Mouse (Mus musculus): ENCODE results near the gene Dennd2c. TPM values are rescaled to one million over a fixed set of nuclear protein-coding genes. Genes with fewer than 3 reads are reported as not detected.
"Not testable (repeated sequence)": the region's sequence is repeated elsewhere in the genome, so short reads cannot be mapped to it uniquely, and the experiment has no call there.

Dennd2c gene
- total RNA-seq, 2 experiments from 2014 or later: 0.67 to 0.94 TPM

GRCm38 (mm10) chr3:103153761-103154160, 51.4 kb downstream of the Dennd2c start:
- DNase-seq (ENCODE audit: low spot score in 2 of 2): no peak

GRCm38 (mm10) chr3:103159232-103159900, 57.0 kb downstream of the Dennd2c start:
- no peak for DNase-seq (ENCODE audit: low spot score in 2 of 2)

GRCm38 (mm10) chr3:103169771-103170170, 67.4 kb downstream of the Dennd2c start:
- DNase-seq (ENCODE audit: low spot score in 2 of 2): peak; percentile 69 to 83

- DNase-seq (ENCODE audit: low spot score in 2 of 2): peak; percentile 99
These were observed 69.3 kb downstream of the Dennd2c start, which contains the start of gene Bcas2 for GRCm38 (mm10) chr3:103171505-103172267. Gene Bcas2, plus strand, starts transcription at chr3:103171655.

GRCm38 (mm10) chr3:103172615-103173014, 70.2 kb downstream of the Dennd2c start:
- no peak for DNase-seq (ENCODE audit: low spot score in 2 of 2)

- no peak for DNase-seq (ENCODE audit: low spot score in 2 of 2)
These were observed 74.3 kb downstream of the Dennd2c start for GRCm38 (mm10) chr3:103176740-103177139.

- no peak for DNase-seq (ENCODE audit: low spot score in 2 of 2)
These were observed 77.1 kb downstream of the Dennd2c start for GRCm38 (mm10) chr3:103179527-103179926.

- no peak for DNase-seq (ENCODE audit: low spot score in 2 of 2)
These were observed 78.8 kb downstream of the Dennd2c start for GRCm38 (mm10) chr3:103181171-103181570.

GRCm38 (mm10) chr3:103182821-103183220, 80.4 kb downstream of the Dennd2c start:
- DNase-seq (ENCODE audit: low spot score in 2 of 2): no peak

GRCm38 (mm10) chr3:103184467-103184866, 82.1 kb downstream of the Dennd2c start:
- not testable (repeated sequence) for DNase-seq (ENCODE audit: low spot score in 2 of 2)

- DNase-seq (ENCODE audit: low spot score in 2 of 2): no peak
These were observed 86.0 kb downstream of the Dennd2c start for GRCm38 (mm10) chr3:103188451-103188850.

- no peak for DNase-seq (ENCODE audit: low spot score in 2 of 2)
These were observed 86.5 kb downstream of the Dennd2c start for GRCm38 (mm10) chr3:103188856-103189255.

- no peak for DNase-seq (ENCODE audit: low spot score in 2 of 2)
These were observed 89.8 kb downstream of the Dennd2c start for GRCm38 (mm10) chr3:103192161-103192560.

GRCm38 (mm10) chr3:103193186-103193585, 90.8 kb downstream of the Dennd2c start:
- DNase-seq (ENCODE audit: low spot score in 2 of 2): no peak

GRCm38 (mm10) chr3:103196320-103196823, 94.0 kb downstream of the Dennd2c start:
- no peak for DNase-seq (ENCODE audit: low spot score in 2 of 2)

GRCm38 (mm10) chr3:103199386-103199785, 97.0 kb downstream of the Dennd2c start:
- no peak for DNase-seq (ENCODE audit: low spot score in 2 of 2)

GRCm38 (mm10) chr3:103201105-103201504, 98.7 kb downstream of the Dennd2c start:
- DNase-seq (ENCODE audit: low spot score in 2 of 2): not testable (repeated sequence)

- DNase-seq (ENCODE audit: low spot score in 2 of 2): no peak
These were observed 101.2 kb downstream of the Dennd2c start for GRCm38 (mm10) chr3:103203554-103203953.

GRCm38 (mm10) chr3:103204445-103204844, 102.0 kb downstream of the Dennd2c start:
- DNase-seq (ENCODE audit: low spot score in 2 of 2): no peak

- DNase-seq (ENCODE audit: low spot score in 2 of 2): no peak
These were observed 104.0 kb downstream of the Dennd2c start for GRCm38 (mm10) chr3:103206393-103206792.

- DNase-seq (ENCODE audit: low spot score in 2 of 2): no peak
These were observed 105.3 kb downstream of the Dennd2c start for GRCm38 (mm10) chr3:103207749-103208148.

- DNase-seq (ENCODE audit: low spot score in 2 of 2): no peak
These were observed 105.8 kb downstream of the Dennd2c start for GRCm38 (mm10) chr3:103208237-103208636.

Measured in layer of hippocampus, postnatal 14 days (tissue).